Mouse (Mus musculus) heart, embryonic 12.5 days (tissue): ENCODE data around the gene Zfp169. TPM values are rescaled to one million over a fixed set of nuclear protein-coding genes. Genes with fewer than 3 reads are reported as not detected.

Experiments
- ATAC-seq: fragments of 200-750 bp; cut with Nextera tagmentation; 2 replicates; pipeline ENCODE4 v1.8.0; 2017; ENCODE audit warnings: moderate TSS enrichment, moderate library complexity; ENCODE audit not compliant: insufficient number of reproducible peaks, low FRiP score
- H3K27ac ChIP-seq: fragments of 300-500 bp; sonication (generic); 2 replicates; pipeline ENCODE4 v1.5.1; 2016; ENCODE audit warnings: mild to moderate bottlenecking, moderate library complexity; ENCODE audit not compliant: poor library complexity, severe bottlenecking
- H3K27me3 ChIP-seq: fragments of 300-500 bp; sonication (generic); replicated peaks from 2 replicates; pipeline ENCODE4 v1.6.1; 2016; ENCODE audit warnings: mild to moderate bottlenecking, moderate library complexity
- H3K36me3 ChIP-seq: fragments of 300-500 bp; sonication (generic); 2 replicates; pipeline ENCODE4 v1.6.1; 2016; ENCODE audit warnings: mild to moderate bottlenecking, moderate library complexity
- H3K4me1 ChIP-seq: fragments of 300-500 bp; sonication (generic); replicated peaks from 2 replicates; pipeline ENCODE4 v1.6.1; 2016; ENCODE audit warnings: mild to moderate bottlenecking
- H3K4me2 ChIP-seq: fragments of 300-500 bp; sonication (generic); 2 replicates; pipeline ENCODE4 v1.6.1; 2016; ENCODE audit warnings: mild to moderate bottlenecking, moderate library complexity
- H3K4me3 ChIP-seq: fragments of 300-500 bp; sonication (generic); 2 replicates; pipeline ENCODE4 v1.5.1; 2016; ENCODE audit warnings: mild to moderate bottlenecking
- H3K9ac ChIP-seq: fragments of 300-500 bp; sonication (generic); 2 replicates; pipeline ENCODE4 v1.6.1; 2016; ENCODE audit warnings: mild to moderate bottlenecking, moderate library complexity
- H3K9me3 ChIP-seq: fragments of 300-500 bp; sonication (generic); replicated peaks from 2 replicates; pipeline ENCODE4 v1.6.1; 2016; ENCODE audit warnings: mild to moderate bottlenecking, moderate library complexity
- WGBS: fragments of 180-500 bp; shearing (Covaris S2); methylation state at CpG from one replicate; pipeline ENCODE4 v1.1.7; 2016; 5-methylcytosine and 5-hydroxymethylcytosine counted together
- microRNA counts: library from miRNA; unstranded; fragments of <30 nt; microRNA quantifications from one replicate; lab custom pipeline; 2017
- microRNA-seq: library from miRNA; unstranded; fragments of <30 nt; microRNA quantifications from one replicate; pipeline ENCODE4, GENCODE M21; 2017
- polyA plus RNA-seq: library from polyadenylated mRNA; unstranded; fragments of >200 nt; fragmentation: Nextera tagmentation; extraction: Ambion mirVana; gene quantifications from 2 replicates; pipeline ENCODE4 v1.2.1, GENCODE M21; 2016

The Zfp169 gene
- polyA plus RNA-seq, 1 experiment from 2014 or later = 4.1 TPM

- 63% methylated on average over 5 of the region's 5 CpGs for WGBS
- no peak overlapping the region for H3K4me3 ChIP-seq
These were observed 54.0 kb downstream of the Zfp169 start for GRCm38 (mm10) chr13:48459280-48459679.

DNA sequence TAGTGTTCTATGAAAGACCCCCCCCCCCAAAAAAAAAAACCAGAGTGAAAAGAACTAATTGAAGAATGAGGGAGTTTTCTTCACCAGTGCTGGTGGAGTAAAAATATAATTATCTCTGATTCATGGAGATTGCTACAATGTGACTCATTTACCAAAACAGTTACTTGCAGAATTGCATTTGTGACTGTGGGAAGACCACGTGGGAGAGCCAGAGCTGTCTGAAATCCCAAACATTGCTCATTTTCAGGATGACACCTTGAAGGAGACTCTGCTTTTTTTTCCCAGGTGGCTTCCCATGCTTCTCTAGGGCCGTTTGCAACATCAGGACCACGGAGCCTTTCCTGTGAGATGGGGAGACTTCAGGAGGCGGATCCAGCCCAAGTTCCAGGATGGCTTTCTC is 65.1 kb downstream of the Zfp169 start:
- 0 out of 2 replicates have a peak, but pooled peaks cover 3% of the 10 kb centered on the region for H3K9me3 ChIP-seq
- 0 out of 2 replicates have a peak, but pooled peaks cover 4% of the 10 kb centered on the region for H3K27me3 ChIP-seq
- WGBS = 32% methylated on average over 4 of the region's 4 CpGs
- H3K36me3 ChIP-seq = no peaks in the 10 kb centered on the region
- no peak overlapping the region for H3K9ac ChIP-seq
- no peak overlapping the region for H3K4me3 ChIP-seq
- ATAC-seq = no peak
- H3K27ac ChIP-seq = no peak overlapping the region
- peaks cover 24% of the 10 kb centered on the region for H3K4me1 ChIP-seq
- no peak overlapping the region for H3K4me2 ChIP-seq

More at GRCm38 (mm10) chr13:48459280-48459679, 54.0 kb downstream of the Zfp169 start:
- Histone ChIP-seq H3K27ac (no peak overlapping the region), H3K4me2 (no peak overlapping the region), H3K9ac (no peak overlapping the region), H3K36me3 (no peaks in the 10 kb centered on the region), H3K9me3 (no peaks in the 10 kb centered on the region; the same call in 1 of the 2 replicates), H3K27me3 (no peaks in the 10 kb centered on the region), H3K4me1 (peaks cover 6% of the 10 kb centered on the region; the same call in 1 of the 2 replicates)
- no peak for ATAC-seq

DNA sequence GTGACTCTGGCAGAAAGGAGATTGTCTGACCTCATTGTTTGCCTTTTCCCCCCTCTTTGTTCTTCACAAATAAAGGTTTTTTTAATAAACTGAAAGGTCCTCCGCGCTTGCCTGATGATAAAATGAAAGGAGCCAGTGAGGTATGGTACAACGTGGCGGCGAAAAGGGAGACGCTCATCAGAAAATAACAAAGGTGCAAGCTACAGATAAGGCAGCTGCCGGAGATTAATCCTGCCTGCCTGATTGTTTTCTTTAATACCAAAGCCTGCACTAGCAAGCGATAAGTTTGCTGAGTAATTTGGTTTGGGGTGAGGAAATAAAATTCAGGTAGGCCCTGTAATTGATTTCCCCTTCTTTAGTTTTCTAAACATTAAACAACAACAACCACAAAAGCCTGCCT is 69.3 kb downstream of the Zfp169 start:
- Histone ChIP-seq H3K27ac (no peak overlapping the region), H3K4me2 (peak overlapping the region; percentile 25; the same call in 1 of the 2 replicates), H3K4me1 (peaks cover 24% of the 10 kb centered on the region), H3K36me3 (no peaks in the 10 kb centered on the region), H3K9me3 (no peaks in the 10 kb centered on the region), H3K9ac (no peak overlapping the region), H3K27me3 (0 out of 2 replicates have a peak, but pooled peaks cover 4% of the 10 kb centered on the region), H3K4me3 (no peak overlapping the region)
- no peak for ATAC-seq
- 25% methylated on average over 8 of the region's 8 CpGs for WGBS

DNA sequence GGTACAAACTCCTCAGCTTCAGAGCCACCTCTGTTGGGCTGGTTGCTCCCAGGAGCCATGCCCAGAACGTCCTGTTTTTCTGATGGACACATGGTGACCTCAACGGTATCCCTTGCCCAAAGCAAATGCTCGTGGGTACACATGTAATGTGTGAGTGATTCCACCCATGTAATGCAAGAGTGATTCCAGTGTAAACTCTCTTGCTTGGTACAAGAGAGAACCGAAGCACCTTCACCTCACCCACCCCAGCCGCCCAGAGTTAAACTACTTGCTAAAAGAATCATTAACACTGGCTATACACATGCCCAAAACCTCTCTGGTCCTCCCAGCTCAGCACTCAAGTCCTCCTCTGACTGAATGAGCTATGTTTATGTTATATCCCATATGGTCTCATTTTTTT is 74.9 kb downstream of the Zfp169 start:
- H3K9ac ChIP-seq = no peak overlapping the region
- H3K36me3 ChIP-seq = no peaks in the 10 kb centered on the region
- WGBS = 83% methylated on average over 5 of the region's 5 CpGs
- no peak overlapping the region for H3K27ac ChIP-seq
- H3K4me3 ChIP-seq = no peak overlapping the region
- no peaks in the 10 kb centered on the region for H3K27me3 ChIP-seq
- no peaks in the 10 kb centered on the region; the same call in 1 of the 2 replicates for H3K4me1 ChIP-seq
- H3K4me2 ChIP-seq = no peak overlapping the region
- no peak for ATAC-seq
- H3K9me3 ChIP-seq = no peaks in the 10 kb centered on the region

MicroRNA genes within 50 kb of the gene (microRNA counts, 519-probe panel; counts per million panel counts)
- microRNA mmu-let-7a (lab: Ali Mortazavi, UCI) (6,352 counts per million, percentile 81 among the panel's probes with 10 or more counts), microRNA mmu-let-7d (lab: Ali Mortazavi, UCI) (7,826 counts per million, percentile 95 among the panel's probes with 10 or more counts), microRNA mmu-let-7f (lab: Ali Mortazavi, UCI) (5,183 counts per million, percentile 59 among the panel's probes with 10 or more counts)

Small RNAs within 50 kb of the gene (microRNA-seq; reads per million reads assigned to microRNA genes)
- gene Gm24111 (not detected), gene Mirlet7a-1 (33.2 reads per million, percentile 38 among the genes with 10 or more reads in this experiment), gene Mirlet7d (3,168 reads per million, percentile 89 among the genes with 10 or more reads in this experiment), gene Mirlet7f-1 (not detected)

Other genes with a start within 250 kb of the Zfp169 start
- 0.75 and 0.76 TPM in 2 replicates for gene A830005F24Rik, start 119 bp upstream of the Zfp169 start, polyA plus RNA-seq
- 6.8 and 7.7 TPM in 2 replicates for gene Ptpdc1, start 112.2 kb upstream of the Zfp169 start, polyA plus RNA-seq
- 0.89 and 1.3 TPM in 2 replicates for gene Barx1, start 149.5 kb upstream of the Zfp169 start, polyA plus RNA-seq